Mouse (Mus musculus) left cerebral cortex, postnatal 10 days (tissue): ENCODE results near the gene Kif18b. TPM values are rescaled to one million over a fixed set of nuclear protein-coding genes. Genes with fewer than 3 reads are reported as not detected.
A peak's percentile ranks its signal among the peaks of the same experiment; 100 is the strongest.

ENCODE experiments used
- DNase-seq, 2 experiments: peaks; one replicate each; pipeline ENCODE4 v3.0.0; 2021 to 2022; ENCODE audit warnings: low spot score in 2 of 2, mixed read lengths in 1 of 2; ENCODE audit errors: extremely low spot score in 1 of 2
- intact Hi-C: fragments of 180-260 bp; cut with DNase I; formaldehyde crosslinking; loops from one replicate; pipeline ENCODE4 v1.15.1; 2025
- total RNA-seq, 2 experiments: library from RNA; stranded (reverse); gene quantifications; 2 replicates each; pipeline ENCODE4 v1.2.3; 2021

The Kif18b gene
- total RNA-seq, 2 experiments from 2014 or later: 1.2 to 1.9 TPM

DNA sequence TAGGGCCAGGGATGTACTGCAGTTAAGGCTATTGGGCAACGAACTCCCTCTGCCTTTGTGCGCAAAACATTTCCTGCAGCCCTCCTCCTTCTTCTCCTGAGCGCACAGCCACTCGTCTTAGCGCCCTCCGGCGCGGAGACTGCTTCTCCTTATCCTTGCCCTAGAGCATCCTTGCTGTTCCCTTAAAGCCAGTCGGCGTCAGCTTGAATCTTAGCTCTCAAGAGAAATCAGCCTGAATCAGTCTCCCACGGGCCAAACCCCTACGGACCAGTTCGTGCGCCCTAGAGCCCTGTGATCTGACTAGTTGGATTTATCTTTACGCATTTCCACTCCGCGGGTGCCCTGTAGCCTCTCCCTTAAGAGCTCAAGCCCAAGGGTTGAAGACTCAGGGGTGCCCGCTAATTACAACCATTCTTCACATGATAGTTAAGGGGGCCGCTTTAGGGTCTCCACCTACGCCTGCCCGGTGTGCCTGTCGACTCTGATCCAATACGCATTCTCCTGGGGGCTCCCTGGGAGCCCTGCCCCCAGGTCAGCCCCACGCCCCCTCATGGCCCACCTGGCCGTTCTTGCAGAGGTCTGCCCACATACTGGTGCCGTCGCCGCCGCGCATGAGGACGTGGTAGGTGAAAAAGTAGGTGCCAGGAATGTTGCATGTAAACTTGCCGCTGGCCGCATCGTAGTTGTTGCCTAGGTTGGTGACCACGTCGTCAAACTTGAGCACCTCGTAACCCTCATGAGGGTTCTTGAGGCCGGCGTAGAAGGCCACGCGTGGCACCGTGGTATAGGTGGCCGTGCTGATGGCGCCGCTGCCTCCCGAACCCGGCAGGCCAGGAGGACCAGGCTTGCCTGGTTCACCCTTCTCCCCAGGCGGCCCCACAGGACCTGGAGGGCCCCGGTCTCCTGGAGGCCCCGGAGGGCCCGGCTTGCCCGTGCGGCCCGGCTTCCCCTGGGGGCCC, 20.7 kb upstream of the Kif18b start:
- no peak for DNase-seq
- intact Hi-C loops: loop anchor here (5.0 kb wide), 1 partner anchor 47 kb away; no protein-coding TSS in a partner anchor

DNA sequence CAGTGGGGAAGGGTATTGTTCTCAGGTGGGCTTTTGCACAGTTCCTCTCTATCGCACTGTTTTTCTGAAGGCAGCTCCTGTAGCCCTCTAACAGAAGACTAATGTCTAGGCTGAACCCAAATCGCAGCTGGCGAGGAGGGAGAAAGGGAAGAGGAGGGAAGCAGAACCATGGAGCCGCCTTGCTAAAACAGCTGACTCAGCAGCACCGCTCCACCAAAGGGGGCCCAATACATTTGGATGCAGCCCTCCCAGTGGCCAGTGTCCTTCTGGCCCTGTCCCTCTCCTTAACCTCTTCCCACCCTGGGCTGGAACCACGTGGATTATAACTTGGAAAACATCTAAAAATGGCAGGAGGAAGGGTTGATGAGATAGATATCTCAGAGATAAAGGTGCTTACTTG, 16.3 kb upstream of the Kif18b start:
- intact Hi-C loops: no loop called here
- DNase-seq: no peak

DNA sequence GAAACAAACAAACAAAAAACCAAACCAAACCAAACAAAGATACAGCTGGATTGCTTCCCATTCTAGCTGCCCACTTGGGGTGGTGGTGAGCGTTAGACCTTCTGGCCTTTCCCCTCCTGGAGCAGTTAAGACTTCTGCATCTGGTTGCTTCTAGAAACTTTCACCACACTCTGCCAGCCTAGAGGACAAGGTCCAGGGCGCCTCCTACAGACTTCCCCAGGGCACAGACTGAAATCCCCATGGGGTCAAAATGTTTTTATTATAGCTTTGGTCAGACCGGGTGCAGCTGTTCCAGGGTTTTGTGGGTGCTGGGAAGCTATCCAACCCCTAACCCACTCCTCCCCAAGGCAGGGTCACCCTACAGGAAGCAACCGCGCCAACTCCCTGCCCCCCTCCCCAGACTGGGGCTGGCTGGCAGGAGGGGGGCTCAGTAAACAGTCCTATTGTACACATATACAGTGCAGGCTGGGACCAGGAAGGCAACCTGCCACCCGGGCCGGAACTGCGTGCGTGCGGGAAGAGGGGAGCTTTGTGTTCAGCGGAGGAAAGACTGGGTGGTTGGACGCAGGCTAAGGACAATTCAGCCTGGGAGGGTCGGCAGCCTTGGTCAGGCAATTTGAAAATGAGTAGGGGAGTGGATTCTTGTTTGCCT, 14.2 kb upstream of the Kif18b start:
- peak in 1 of 2 experiments; percentile 53 for DNase-seq
- intact Hi-C loops: no loop called here

DNA sequence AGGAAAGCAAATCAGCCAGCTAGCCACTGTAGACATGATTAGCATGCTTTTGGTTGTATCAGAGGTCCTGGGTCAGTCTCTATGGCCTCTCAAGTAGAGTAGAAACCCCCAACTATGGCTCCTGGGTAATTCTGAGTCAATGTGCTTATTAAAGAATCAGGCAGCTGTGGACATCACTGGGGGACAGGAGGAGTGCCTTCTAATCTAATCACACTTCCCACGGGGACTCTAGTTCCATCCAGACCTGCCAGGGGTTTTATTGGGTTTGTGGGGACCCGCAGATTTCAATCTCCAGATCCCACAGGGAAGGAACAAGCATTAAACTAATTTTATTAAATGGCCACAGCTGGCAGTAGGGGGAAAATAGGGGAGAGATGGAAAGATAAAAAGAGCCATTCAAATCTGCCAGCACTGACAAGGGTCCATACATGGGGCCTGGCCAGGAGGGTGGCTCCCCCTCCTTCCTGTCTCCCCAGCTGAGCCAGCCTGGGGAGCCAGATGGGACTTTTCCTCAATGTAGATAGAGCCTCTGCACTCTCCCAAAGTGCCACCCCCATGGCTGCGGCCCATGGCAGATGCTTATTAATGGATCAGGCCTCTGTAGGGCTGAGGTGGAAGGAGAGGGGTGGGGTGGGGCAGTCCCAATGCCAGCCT, 12.7 kb upstream of the Kif18b start:
- peak in 1 of 2 experiments; percentile 53 for DNase-seq
- intact Hi-C loops: no loop called here

DNA sequence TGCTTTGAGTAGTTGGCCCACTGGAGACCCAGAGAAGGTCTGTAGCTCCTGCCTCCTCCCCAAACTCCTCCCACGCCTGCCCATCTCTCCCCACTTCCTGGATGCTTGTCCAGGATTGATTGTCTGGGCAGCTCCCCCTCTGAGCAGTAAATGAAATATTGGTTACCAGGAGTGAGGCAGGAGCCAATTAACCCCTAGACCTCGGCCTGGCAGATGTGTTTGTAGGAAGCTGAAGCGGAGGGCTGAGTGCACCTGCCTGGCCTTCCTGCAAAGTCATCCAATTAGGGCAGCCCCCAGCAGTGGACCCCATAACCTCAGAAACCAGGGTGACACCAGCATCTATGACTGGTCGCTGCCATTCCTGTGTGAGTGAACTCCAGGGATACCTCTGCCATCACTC, 11.3 kb upstream of the Kif18b start:
- intact Hi-C loops: no loop called here
- DNase-seq: no peak

DNA sequence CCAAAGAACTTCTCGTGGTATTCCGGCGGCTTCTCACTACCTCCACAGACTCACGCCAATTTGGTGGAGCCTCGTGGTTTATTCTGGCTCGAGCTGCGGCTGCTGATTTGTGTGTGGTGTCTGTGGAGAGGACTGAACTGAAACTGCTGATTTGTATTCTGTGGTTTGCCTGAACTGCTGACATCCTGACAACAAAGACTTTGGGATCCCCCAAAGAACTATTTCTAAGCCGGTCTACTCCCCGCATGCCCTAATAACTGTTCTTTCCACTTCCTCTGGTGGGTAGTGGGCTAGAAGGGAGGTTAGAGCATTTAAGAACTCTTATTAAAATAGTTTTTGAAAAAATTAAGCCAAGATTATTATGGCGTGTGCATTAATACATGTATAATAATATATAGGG, 5.7 kb upstream of the Kif18b start:
- DNase-seq: no peak
- intact Hi-C loops: no loop called here

DNA sequence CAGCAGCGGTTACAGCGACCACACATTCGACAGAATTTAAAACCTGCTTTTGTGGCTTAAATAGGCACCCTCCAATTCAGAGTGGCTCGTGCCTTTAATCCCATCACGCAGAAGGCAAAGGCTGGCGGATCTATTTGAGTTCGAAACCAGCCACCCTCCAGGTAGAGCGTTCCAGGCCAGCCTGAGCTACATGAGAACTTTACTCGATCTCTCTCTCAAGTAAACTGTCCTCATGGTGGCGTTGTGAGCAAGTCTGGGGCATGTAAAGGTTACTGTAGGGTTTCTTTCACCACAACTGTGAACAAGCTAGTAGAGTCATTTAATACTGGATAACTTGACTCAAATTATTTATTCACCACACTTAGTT, 410 bp upstream of the Kif18b start:
- DNase-seq: peak in 1 of 2 experiments; percentile 50
- intact Hi-C loops: no loop called here

DNA sequence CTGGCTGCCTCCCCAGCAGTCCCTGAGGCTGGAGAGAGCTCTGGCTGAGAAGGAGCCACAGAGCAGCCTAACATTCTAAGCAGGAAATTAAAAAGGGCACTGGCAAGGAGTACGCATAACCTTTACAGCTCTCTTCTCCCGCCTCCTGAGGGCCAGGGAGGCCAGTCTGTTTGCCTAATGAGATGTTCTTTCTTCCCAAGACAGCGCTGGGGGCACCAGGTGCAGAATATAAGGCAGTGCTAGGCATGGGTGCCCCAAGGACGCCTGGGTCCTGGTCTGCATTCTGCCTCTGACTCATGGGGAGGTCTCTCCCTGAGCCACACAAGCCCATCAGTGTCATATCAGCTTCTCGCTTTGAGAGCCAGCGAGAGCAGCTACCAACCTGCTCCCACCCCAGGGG, 3.4 kb downstream of the Kif18b start:
- intact Hi-C loops: no loop called here
- no peak for DNase-seq

DNA sequence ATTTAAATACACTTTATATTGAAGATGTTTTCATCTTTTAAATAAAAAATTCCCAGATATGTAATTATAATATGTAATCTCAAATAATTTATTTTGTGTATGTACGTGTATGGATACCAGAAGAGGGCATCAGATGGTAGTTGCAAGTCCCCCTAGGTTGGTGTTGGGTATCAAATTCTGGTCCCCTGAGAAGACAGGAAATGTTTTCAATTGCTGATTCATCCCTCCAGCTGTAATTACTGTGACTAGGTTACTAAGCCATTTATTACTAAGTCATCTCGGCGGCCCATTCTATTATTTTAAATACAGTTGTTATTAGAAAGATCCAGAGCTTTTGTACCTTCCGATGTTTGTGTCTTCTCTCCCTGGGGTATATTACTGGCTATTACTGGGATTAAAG, 6.8 kb downstream of the Kif18b start:
- intact Hi-C loops: no loop called here
- DNase-seq: no peak

DNA sequence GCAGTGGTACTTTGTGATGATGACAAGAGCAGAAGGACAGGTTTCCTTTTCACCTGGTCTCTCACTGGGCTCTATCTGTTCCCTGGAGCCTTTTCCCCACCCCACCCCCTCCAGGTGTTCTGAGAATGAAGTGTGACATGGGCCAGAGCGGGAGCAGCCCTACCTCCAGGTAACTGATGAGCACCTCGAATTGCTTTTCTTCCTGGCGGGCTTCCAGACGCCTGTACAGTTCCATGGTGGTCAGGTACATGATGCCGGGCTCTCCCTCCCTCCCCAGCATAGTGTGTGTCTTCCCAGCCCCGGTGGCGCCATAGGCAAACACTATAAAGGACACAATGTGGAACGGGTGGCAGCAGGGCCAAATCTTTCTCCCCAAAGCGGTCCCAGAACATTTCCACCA, 9.5 kb downstream of the Kif18b start:
- intact Hi-C loops: no loop called here

DNA sequence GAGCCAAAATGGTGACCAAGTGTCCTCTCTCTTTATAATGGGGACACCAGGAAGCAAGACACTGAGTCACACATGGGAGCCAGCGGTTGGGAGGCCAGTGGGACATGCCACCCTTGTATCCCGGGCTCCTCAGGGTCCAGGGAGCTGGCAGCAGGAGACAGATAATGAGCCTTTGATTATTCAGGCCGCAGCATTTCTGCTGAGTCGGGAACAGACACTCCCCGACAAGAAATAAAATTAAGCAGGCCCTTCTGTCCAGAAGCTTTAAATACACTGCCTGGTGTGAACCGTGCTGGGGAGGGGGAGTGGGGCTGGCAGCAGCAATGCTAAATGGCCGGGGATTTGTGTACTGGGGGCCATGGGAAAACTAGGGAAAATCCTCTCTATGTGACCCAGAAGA, 13.5 kb downstream of the Kif18b start:
- DNase-seq: no peak
- intact Hi-C loops: no loop called here

More for the DNA sequence above, 9.5 kb downstream of the Kif18b start:
- DNase-seq: no peak

DNA sequence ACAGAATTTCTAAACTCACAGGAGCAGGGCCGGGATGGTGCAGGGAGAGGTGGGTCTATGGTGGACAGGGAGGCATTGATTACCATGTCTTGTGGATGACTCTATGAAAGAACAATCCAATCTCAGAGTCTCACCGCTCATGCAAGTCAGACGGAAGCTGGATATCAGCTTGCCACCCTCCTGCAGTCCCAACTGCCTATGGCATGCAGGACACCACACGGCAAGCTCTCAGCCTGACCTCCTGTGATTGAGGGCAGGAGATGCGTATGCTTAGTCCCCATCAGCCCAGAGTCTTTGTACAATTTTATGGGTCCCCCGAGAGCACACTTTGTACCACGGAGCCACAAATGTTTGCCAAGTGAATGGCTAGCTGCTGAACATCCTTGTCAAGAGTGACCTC, 21.3 kb downstream of the Kif18b start:
- no peak for DNase-seq
- intact Hi-C loops: loop anchor here (5.0 kb wide), 1 partner anchor 149 kb away; no protein-coding TSS in a partner anchor

DNA sequence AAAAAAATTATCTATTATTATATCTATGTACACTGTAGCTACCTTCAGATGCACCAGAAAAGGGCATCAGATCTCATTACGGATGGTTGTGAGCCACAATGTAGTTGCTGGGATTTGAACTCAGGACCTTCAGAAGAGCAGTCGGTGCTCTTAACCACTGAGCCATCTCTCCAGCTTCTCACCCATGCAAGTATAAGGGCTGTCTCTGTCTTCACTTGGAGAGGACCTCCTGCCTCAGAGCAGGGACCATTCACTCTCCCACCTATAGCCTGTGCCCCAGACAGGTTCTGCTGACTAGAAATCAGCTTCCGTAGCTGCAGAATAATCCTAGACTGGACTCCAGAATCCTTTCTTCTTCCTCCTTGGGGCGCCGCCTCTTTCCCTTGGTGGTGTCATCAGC, 22.8 kb downstream of the Kif18b start:
- DNase-seq: no peak
- intact Hi-C loops: loop anchor here (5.0 kb wide), 1 partner anchor 150 kb away; no protein-coding TSS in a partner anchor

DNA sequence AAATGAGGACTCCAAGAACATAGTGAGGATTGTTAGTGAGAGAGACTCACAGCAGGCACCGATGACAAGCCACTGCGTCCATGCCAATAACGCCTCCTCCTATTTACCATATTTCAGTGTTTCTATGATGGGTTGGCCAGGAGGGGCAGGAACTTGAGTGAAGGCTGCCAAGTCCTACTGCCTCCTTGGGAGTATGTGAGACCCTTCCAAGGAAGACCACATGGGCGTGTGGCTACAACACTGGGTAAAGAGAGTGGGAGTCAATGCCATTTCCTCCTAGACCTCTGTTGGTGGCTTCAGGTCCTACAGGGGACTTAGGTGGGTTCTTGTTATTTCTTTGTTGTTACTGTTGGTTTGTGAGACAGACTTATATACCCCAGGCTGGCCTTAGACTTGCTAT, 23.7 kb downstream of the Kif18b start:
- intact Hi-C loops: loop anchor here (2.0 to 5.0 kb wide), 2 partner anchors 92 to 151 kb away; no protein-coding TSS in a partner anchor

DNA sequence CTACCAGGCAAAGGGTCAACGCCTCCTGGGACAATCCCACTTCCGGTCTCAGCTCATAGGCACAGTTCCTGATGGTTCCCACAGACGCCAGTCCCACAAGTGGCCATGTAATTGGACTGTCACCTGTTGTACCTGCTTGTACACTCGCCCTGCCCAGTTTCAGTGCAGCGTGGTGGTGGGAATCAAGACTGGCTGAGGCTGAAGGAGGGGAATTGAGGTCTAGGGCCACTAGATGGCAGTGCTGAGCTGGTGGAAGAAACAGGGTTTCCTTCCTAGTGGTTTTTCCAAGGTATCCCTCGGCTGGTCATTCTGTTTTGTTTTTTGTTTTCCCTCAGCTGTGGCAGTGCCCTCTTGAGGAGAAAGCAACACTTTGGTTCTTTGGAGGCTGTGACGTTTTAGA, 24.2 kb downstream of the Kif18b start, which contains the start of gene Gfap:
Gene Gfap (minus strand): TSS at position 150 of the 400 bp plus-strand sequence.
- peak; percentile 76 to 84 for DNase-seq
- intact Hi-C loops: loop anchor here (2.0 to 5.0 kb wide), 2 partner anchors 92 to 152 kb away; no protein-coding TSS in a partner anchor

More for the DNA sequence above, 23.7 kb downstream of the Kif18b start:
- DNase-seq: no peak

DNA sequence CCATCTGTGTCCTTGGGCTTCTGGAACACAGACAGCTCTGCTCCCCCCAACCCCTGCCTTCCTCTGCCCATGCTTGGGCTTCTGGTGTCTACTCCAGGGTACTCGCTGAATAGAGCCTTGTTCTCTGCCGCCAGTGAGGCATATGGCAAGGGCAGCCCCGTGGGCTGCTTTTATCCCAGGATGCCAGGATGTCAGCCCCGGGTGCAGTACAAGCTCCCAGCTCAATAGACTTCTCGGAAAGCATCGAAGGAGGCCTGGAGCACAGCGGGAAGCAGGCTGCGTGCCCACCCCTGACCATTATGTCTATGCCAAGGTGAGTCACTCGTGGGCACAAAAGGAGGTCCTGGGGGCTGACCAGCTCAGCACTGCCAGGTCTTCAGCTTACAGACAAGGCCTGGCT, 26.5 kb downstream of the Kif18b start:
- intact Hi-C loops: no loop called here
- peak; percentile 53 to 65 for DNase-seq

DNA sequence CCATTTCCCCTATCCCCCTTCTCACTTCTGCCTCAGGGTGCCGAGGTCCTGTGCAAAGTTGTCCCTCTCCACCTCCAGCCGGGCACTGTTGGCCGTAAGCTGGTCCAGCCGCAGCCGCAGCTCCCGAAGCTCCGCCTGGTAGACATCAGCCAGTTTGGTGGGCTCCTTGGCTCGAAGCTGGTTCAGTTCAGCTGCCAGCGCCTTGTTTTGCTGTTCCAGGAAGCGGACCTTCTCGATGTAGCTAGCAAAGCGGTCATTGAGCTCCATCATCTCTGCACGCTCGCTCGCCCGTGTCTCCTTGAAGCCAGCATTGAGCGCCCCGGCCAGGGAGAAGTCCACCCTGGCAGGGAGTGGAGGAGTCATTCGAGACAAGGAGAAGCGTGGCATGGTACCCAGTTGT, 28.3 kb downstream of the Kif18b start:
- DNase-seq: peak in 1 of 2 experiments; percentile 25
- intact Hi-C loops: no loop called here

DNA sequence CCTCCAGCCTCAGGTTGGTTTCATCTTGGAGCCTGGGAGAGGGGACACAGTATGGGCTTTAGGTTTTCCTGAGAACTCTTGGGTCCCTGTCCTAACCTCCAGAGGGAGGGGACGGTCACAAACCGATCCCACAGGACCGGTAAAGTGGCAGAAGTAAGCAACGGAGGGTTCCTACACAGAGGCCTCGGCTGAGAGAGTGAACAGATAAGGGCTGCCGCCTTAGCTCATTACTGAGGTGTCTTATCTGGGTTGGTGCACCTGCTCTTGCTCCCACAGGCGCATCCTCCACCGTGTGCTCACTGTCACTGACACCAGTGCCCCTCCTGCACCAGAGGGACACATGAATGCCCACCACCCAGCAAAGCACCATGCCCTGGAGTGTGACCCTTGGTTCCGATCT, 29.1 kb downstream of the Kif18b start:
- intact Hi-C loops: no loop called here
- no peak for DNase-seq

DNA sequence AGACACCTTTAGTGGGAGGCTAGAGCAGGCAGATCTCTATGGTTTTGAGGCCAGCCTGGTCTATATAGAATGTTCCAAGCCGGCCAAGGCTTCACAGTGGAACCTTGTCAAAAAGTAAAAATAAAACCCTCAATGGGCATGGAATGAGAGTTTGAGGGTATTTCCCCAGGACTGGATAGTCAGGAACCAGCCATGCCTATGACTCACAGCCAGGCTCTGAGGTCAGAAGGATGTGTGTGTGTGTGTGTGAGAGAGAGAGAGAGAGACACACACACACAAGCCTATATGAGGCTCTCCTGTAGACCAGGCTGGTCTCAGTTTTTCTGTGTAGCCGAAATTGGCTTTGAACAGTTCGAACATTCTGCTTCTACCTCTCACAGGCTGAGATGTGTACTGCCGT, 30.2 kb downstream of the Kif18b start:
- intact Hi-C loops: no loop called here
- DNase-seq: no peak
